Mouse (Mus musculus): ENCODE data around the gene Catsper2. TPM values are rescaled to one million over a fixed set of nuclear protein-coding genes. Genes with fewer than 3 reads are reported as not detected.
A peak's percentile ranks its signal among the peaks of the same experiment; 100 is the strongest.
"Not testable (repeated sequence)": the region's sequence is repeated elsewhere in the genome, so short reads cannot be mapped to it uniquely, and the experiment has no call there.

Catsper2 gene
- polyA plus RNA-seq, 2 experiments: 0.29 to 0.60 TPM

- no peak overlapping the region for H3K4me3 ChIP-seq (ENCODE audit: insufficient read depth in 1 of 2, low read depth in 2 of 2, low read length in 2 of 2)
- H3K36me3 ChIP-seq (replicated peaks; ENCODE audit: control insufficient read depth, insufficient read depth, low read depth): no peaks in the 10 kb centered on the region
- WGBS (ENCODE audit: insufficient replicate concordance): 18% methylated on average over 4 of the region's 4 CpGs
- H3K4me1 ChIP-seq (replicated peaks; ENCODE audit: control insufficient read depth in 2 of 2, insufficient read depth in 2 of 2, low read length in 1 of 2): peaks cover 2 to 8% of the 10 kb centered on the region in 2 experiments; a peak in 2 of 4 replicates
- no peak overlapping the region for H3K4me2 ChIP-seq (ENCODE audit: low read depth)
- H3K9me3 ChIP-seq (ENCODE audit: control insufficient read depth, low read length): no peaks in the 10 kb centered on the region
- H3K9ac ChIP-seq (replicated peaks): no peak overlapping the region
- ATAC-seq (ENCODE audit: insufficient read depth) (peak; percentile 11; the same call in 1 of the 2 replicates), DNase-seq (ENCODE audit: low read depth in 3 of 3, low spot score in 3 of 3) (peak; percentile 52 to 56 (median 53))
- peak; percentile 81 for TF ChIP-seq CTCF (IDR thresholded peaks at IDR 0.05; ENCODE audit: low read depth)
- TF ChIP-seq EP300 (IDR thresholded peaks at IDR 0.05; ENCODE audit: low read depth): no peak
- no peak overlapping the region for H3K27ac ChIP-seq
- H3K27me3 ChIP-seq (ENCODE audit: control insufficient read depth, insufficient read depth, low read length): no peaks in the 10 kb centered on the region
Observed at GRCm38 (mm10) chr2:121408160-121408559, 5.4 kb downstream of the Catsper2 start.

GRCm38 (mm10) chr2:121403296-121403695, 10.3 kb downstream of the Catsper2 start:
- no peak overlapping the region for H3K9ac ChIP-seq (replicated peaks)
- no peaks in the 10 kb centered on the region for H3K9me3 ChIP-seq (ENCODE audit: control insufficient read depth, low read length)
- DNase-seq (ENCODE audit: low read depth in 3 of 3, low spot score in 3 of 3) (no peak), ATAC-seq (ENCODE audit: insufficient read depth) (no peak)
- no peak overlapping the region for H3K27ac ChIP-seq
- H3K36me3 ChIP-seq (replicated peaks; ENCODE audit: control insufficient read depth, insufficient read depth, low read depth): no peaks in the 10 kb centered on the region
- no peaks in the 10 kb centered on the region for H3K4me1 ChIP-seq (replicated peaks; ENCODE audit: control insufficient read depth in 2 of 2, insufficient read depth in 2 of 2, low read length in 1 of 2)
- TF ChIP-seq CTCF (IDR thresholded peaks at IDR 0.05; ENCODE audit: low read depth) (no peak), EP300 (IDR thresholded peaks at IDR 0.05; ENCODE audit: low read depth) (no peak)
- H3K27me3 ChIP-seq (ENCODE audit: control insufficient read depth, insufficient read depth, low read length): no peaks in the 10 kb centered on the region
- no peak overlapping the region for H3K4me3 ChIP-seq (ENCODE audit: insufficient read depth in 1 of 2, low read depth in 2 of 2, low read length in 2 of 2)
- H3K4me2 ChIP-seq (ENCODE audit: low read depth): no peak overlapping the region

- no peaks in the 10 kb centered on the region for H3K36me3 ChIP-seq (replicated peaks; ENCODE audit: control insufficient read depth, insufficient read depth, low read depth)
- TF ChIP-seq EP300 (IDR thresholded peaks at IDR 0.05; ENCODE audit: low read depth) (no peak), CTCF (IDR thresholded peaks at IDR 0.05; ENCODE audit: low read depth) (peak; percentile 77)
- H3K27ac ChIP-seq: no peak overlapping the region
Observed at GRCm38 (mm10) chr2:121396624-121397023, 17.0 kb downstream of the Catsper2 start.

GRCm38 (mm10) chr2:121386961-121387575, 26.5 kb downstream of the Catsper2 start, which contains the start of gene Strc:
Strc (minus strand) TSS chr2:121387168.
- not testable (repeated sequence) for H3K4me1 ChIP-seq (replicated peaks; ENCODE audit: control insufficient read depth in 2 of 2, insufficient read depth in 2 of 2, low read length in 1 of 2); H3K27ac ChIP-seq; H3K27me3 ChIP-seq (ENCODE audit: control insufficient read depth, insufficient read depth, low read length); ATAC-seq (ENCODE audit: insufficient read depth); H3K36me3 ChIP-seq (replicated peaks; ENCODE audit: control insufficient read depth, insufficient read depth, low read depth); DNase-seq (ENCODE audit: low read depth in 3 of 3, low spot score in 3 of 3); H3K4me3 ChIP-seq (ENCODE audit: insufficient read depth in 1 of 2, low read depth in 2 of 2, low read length in 2 of 2); H3K9ac ChIP-seq (replicated peaks); H3K4me2 ChIP-seq (ENCODE audit: low read depth); H3K9me3 ChIP-seq (ENCODE audit: control insufficient read depth, low read length)
- WGBS (ENCODE audit: insufficient replicate concordance): 84% methylated on average over 14 of the region's 17 CpGs

More at GRCm38 (mm10) chr2:121396624-121397023, 17.0 kb downstream of the Catsper2 start:
- no peaks in the 10 kb centered on the region for H3K4me1 ChIP-seq (replicated peaks; ENCODE audit: control insufficient read depth in 2 of 2, insufficient read depth in 2 of 2, low read length in 1 of 2)
- H3K4me2 ChIP-seq (ENCODE audit: low read depth): no peak overlapping the region
- WGBS (ENCODE audit: insufficient replicate concordance): 15% methylated on average over 8 of the region's 8 CpGs
- ATAC-seq (ENCODE audit: insufficient read depth) (no peak), DNase-seq (ENCODE audit: low read depth in 3 of 3, low spot score in 3 of 3) (peak; percentile 37 to 59 (median 46))
- no peak overlapping the region for H3K4me3 ChIP-seq (ENCODE audit: insufficient read depth in 1 of 2, low read depth in 2 of 2, low read length in 2 of 2)
- H3K9me3 ChIP-seq (ENCODE audit: control insufficient read depth, low read length): no peaks in the 10 kb centered on the region
- no peak overlapping the region for H3K9ac ChIP-seq (replicated peaks)
- no peaks in the 10 kb centered on the region for H3K27me3 ChIP-seq (ENCODE audit: control insufficient read depth, insufficient read depth, low read length)

GRCm38 (mm10) chr2:121374766-121375165, 38.8 kb downstream of the Catsper2 start:
- 36% methylated on average over 2 of the region's 2 CpGs for WGBS (ENCODE audit: insufficient replicate concordance)
- Histone ChIP-seq H3K27me3 (ENCODE audit: control insufficient read depth, insufficient read depth, low read length) (no peaks in the 10 kb centered on the region), H3K9me3 (ENCODE audit: control insufficient read depth, low read length) (no peaks in the 10 kb centered on the region), H3K4me3 (ENCODE audit: insufficient read depth in 1 of 2, low read depth in 2 of 2, low read length in 2 of 2) (no peak overlapping the region), H3K36me3 (replicated peaks; ENCODE audit: control insufficient read depth, insufficient read depth, low read depth) (no peaks in the 10 kb centered on the region), H3K27ac (no peak overlapping the region), H3K4me2 (ENCODE audit: low read depth) (no peak overlapping the region), H3K4me1 (replicated peaks; ENCODE audit: control insufficient read depth in 2 of 2, insufficient read depth in 2 of 2, low read length in 1 of 2) (no peaks in the 10 kb centered on the region), H3K9ac (replicated peaks) (no peak overlapping the region)
- no peak for DNase-seq (ENCODE audit: low read depth in 3 of 3, low spot score in 3 of 3)
- ATAC-seq (ENCODE audit: insufficient read depth): no peak
- TF ChIP-seq CTCF (IDR thresholded peaks at IDR 0.05; ENCODE audit: low read depth): no peak
- TF ChIP-seq EP300 (IDR thresholded peaks at IDR 0.05; ENCODE audit: low read depth): no peak

Data from liver, embryonic 14.5 days (tissue).